Comparison of ENCODE assay signal across 14 mouse cellular contexts in genomic region chr4:94837061-94837460, GRCm38 (mm10).
"Had no signal": no experiment of that assay in that cellular context is flagged by ENCODE, and none has a peak within 500 bp of the region (broad histone marks: within the 10 kb centered on the region; RNA-seq: fewer than 3 reads in every experiment).

No protein-coding gene starts in this region.

- H3K36me3 ChIP-seq: hindbrain, embryonic 13.5 days; limb, embryonic 15.5 days; midbrain, embryonic 12.5 days; neural tube, embryonic 13.5 days had no signal

- H3K4me3 ChIP-seq: hindbrain, embryonic 13.5 days; limb, embryonic 15.5 days; midbrain, embryonic 12.5 days; neural tube, embryonic 13.5 days had no signal

- DNase-seq: layer of hippocampus, adult 9-11 months; layer of hippocampus, postnatal 36 days; lung, adult 18-20 months; lung, postnatal 36 days; right cerebral cortex, adult 18-20 months; right cerebral cortex, postnatal 25 days; thymus, postnatal 36 days had no signal

- H3K4me2 ChIP-seq: hindbrain, embryonic 13.5 days; limb, embryonic 15.5 days; midbrain, embryonic 12.5 days; neural tube, embryonic 13.5 days had no signal

- H3K27me3 ChIP-seq: hindbrain, embryonic 13.5 days; limb, embryonic 15.5 days; midbrain, embryonic 12.5 days; neural tube, embryonic 13.5 days had no signal

- H3K27ac ChIP-seq: hindbrain, embryonic 13.5 days; hindbrain, postnatal 0 days; kidney, postnatal 0 days; limb, embryonic 15.5 days; liver, embryonic 14.5 days; midbrain, embryonic 12.5 days; neural tube, embryonic 13.5 days had no signal

- ATAC-seq: hindbrain, postnatal 0 days had no signal

- H3K4me1 ChIP-seq: hindbrain, embryonic 13.5 days; limb, embryonic 15.5 days; midbrain, embryonic 12.5 days; neural tube, embryonic 13.5 days had no signal

- H3K9ac ChIP-seq: hindbrain, embryonic 13.5 days; limb, embryonic 15.5 days; liver, embryonic 14.5 days; midbrain, embryonic 12.5 days; neural tube, embryonic 13.5 days had no signal

- H3K9me3 ChIP-seq: hindbrain, embryonic 13.5 days; limb, embryonic 15.5 days; midbrain, embryonic 12.5 days; neural tube, embryonic 13.5 days had no signal
